Mouse (Mus musculus) heart, embryonic 10.5 days (tissue): ENCODE results near the gene Zfp319. TPM values are rescaled to one million over a fixed set of nuclear protein-coding genes. Genes with fewer than 3 reads are reported as not detected.
"Not testable (repeated sequence)": the region's sequence is repeated elsewhere in the genome, so short reads cannot be mapped to it uniquely, and the experiment has no call there.

Experiments
- DNase-seq: peaks from one replicate; pipeline ENCODE4 v3.0.0-alpha.2; 2017; ENCODE audit warnings: low spot score
- H3K27ac ChIP-seq: fragments of 300-500 bp; sonication (generic); 2 replicates; pipeline ENCODE4 v1.5.1; 2016; ENCODE audit warnings: mild to moderate bottlenecking
- H3K27me3 ChIP-seq: fragments of 300-500 bp; sonication (generic); 2 replicates; pipeline ENCODE4 v1.6.1; 2016; ENCODE audit warnings: mild to moderate bottlenecking; ENCODE audit not compliant: poor library complexity, insufficient read depth, severe bottlenecking
- H3K36me3 ChIP-seq: fragments of 300-500 bp; sonication (generic); 2 replicates; pipeline ENCODE4 v1.6.1; 2016; ENCODE audit warnings: mild to moderate bottlenecking, moderate library complexity
- H3K4me1 ChIP-seq: fragments of 300-500 bp; sonication (generic); 2 replicates; pipeline ENCODE4 v1.6.1; 2016; ENCODE audit warnings: mild to moderate bottlenecking
- H3K4me3 ChIP-seq: fragments of 300-500 bp; sonication (generic); 2 replicates; pipeline ENCODE4 v1.5.1; 2016; ENCODE audit warnings: mild to moderate bottlenecking, moderate library complexity
- H3K9me3 ChIP-seq: fragments of 300-500 bp; sonication (generic); 2 replicates; pipeline ENCODE4 v1.6.1; 2016; ENCODE audit warnings: mild to moderate bottlenecking, moderate library complexity
- WGBS: fragments of 180-500 bp; shearing (Covaris S2); methylation state at CpG from one replicate; pipeline ENCODE4 v1.1.7; 2016; 5-methylcytosine and 5-hydroxymethylcytosine counted together
- polyA plus RNA-seq: library from polyadenylated mRNA; unstranded; fragments of >200 nt; fragmentation: Nextera tagmentation; extraction: Ambion mirVana; gene quantifications from 2 replicates; pipeline ENCODE4 v1.2.1, GENCODE M21; 2016

The Zfp319 gene
- polyA plus RNA-seq = 7.5 TPM in 2 replicates

DNA sequence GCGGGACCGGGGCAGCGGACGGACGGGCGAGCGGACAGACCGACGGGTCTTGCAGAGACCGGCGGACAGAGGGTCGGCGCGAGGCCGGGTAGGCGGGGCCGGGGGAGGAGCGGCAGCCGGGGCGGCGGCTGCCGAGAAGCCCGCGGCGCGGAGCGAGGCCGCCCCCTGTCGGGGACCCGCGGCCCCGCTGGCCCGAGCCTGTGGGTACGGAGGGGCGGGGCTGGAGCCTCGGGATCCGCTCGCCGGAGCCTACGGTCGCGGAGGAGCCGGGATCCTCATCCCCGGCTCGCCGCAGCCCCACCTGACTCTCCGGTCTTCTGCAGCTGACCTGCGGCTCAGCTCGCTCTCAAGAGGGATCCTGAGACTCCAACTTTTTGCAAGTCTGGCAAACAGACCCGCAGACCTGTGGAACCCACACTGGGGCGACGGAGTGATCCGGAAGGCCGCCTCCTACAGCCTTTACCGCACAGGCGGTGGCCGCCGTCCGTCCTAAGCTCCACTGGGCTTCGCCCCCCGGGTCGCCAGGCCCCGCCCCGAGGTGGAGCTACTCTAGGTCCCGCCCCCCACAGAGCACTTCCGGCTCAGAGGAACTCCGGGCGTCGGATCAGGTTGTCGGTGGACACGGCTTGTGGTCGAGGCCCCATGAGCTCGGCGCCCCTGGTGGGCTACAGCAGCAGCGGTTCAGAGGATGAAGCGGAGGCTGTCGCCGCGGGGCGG, at the start of gene Zfp319, which contains the start of gene Usb1:
Zfp319 (minus strand) TSS at position 231 of the 717 bp plus-strand sequence.
Usb1 (plus strand) TSS at position 565 of the 717 bp plus-strand sequence.
- no peaks in the 10 kb centered on the region for H3K9me3 ChIP-seq
- WGBS = 2% methylated on average over 61 of the region's 80 CpGs
- H3K27me3 ChIP-seq = 0 out of 2 replicates have a peak, but pooled peaks cover 6% of the 10 kb centered on the region
- DNase-seq = peak; percentile 99
- H3K27ac ChIP-seq = peak within 1 kb of the TSS; percentile 97
- peaks cover 32% of the 10 kb centered on the region for H3K4me1 ChIP-seq
- H3K36me3 ChIP-seq = peaks cover 49% of the 10 kb centered on the region
- H3K4me3 ChIP-seq = peak within 1 kb of the TSS; percentile 73

GRCm38 (mm10) chr8:95380953-95381352, 49.2 kb upstream of the Zfp319 start:
- no peak for DNase-seq
- H3K4me3 ChIP-seq = no peak overlapping the region
- no peaks in the 10 kb centered on the region for H3K27me3 ChIP-seq
- no peaks in the 10 kb centered on the region for H3K9me3 ChIP-seq
- peaks cover 26% of the 10 kb centered on the region for H3K4me1 ChIP-seq
- no peak overlapping the region for H3K27ac ChIP-seq
- no peaks in the 10 kb centered on the region for H3K36me3 ChIP-seq

DNA sequence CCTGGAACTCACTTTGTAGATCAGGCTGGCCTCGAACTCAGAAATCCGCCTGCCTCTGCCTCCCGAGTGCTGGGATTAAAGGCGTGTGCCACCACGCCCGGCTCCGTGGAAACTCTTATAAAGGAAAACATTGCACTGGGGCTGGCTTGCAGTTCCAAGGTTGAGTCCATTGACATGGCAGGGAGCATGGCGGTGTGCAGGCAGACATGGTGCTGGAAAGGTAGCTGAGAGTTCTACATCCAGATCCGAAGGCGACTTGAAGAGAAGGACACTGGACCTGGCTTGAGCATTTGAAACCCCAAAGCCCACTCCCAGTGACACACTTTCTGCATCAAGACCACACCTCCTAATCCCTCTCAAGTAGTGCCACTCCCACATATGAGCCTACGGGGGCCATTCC, 47.2 kb upstream of the Zfp319 start:
- not testable (repeated sequence) for H3K4me3 ChIP-seq, H3K27me3 ChIP-seq, H3K9me3 ChIP-seq, H3K27ac ChIP-seq, DNase-seq
- H3K4me1 ChIP-seq = peaks cover 34% of the 10 kb centered on the region
- peaks cover 10% of the 10 kb centered on the region; the same call in 1 of the 2 replicates for H3K36me3 ChIP-seq
- WGBS = 96% methylated on average over 11 of the region's 11 CpGs

DNA sequence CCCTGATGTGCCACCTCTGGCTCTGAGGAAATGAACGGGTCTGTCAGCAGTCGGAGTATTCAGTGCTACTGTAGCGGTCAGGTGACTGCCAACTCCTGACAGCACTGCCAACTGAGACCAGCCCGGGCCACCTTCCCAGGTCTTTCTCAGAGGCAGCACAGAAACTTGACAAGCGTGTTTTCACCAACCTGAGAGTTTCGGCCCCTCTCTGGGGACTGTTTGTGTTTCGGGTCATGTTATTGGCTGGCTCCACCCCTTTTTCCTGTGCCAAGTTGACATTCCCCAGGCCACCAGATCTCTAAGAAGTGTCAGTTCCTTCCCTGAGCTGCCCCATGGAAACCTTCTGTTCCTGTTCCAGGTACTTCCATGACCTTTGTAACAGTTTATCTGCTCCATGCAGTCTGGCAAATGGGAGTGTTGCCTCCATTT, 46.1 kb upstream of the Zfp319 start:
- Histone ChIP-seq H3K36me3 (peaks cover 21% of the 10 kb centered on the region), H3K9me3 (no peaks in the 10 kb centered on the region), H3K27ac (peak overlapping the region; percentile 84), H3K27me3 (no peaks in the 10 kb centered on the region), H3K4me3 (peak overlapping the region; percentile 35), H3K4me1 (peaks cover 44% of the 10 kb centered on the region)
- 11% methylated on average over 7 of the region's 7 CpGs for WGBS
- peak; percentile 89 for DNase-seq

- Histone ChIP-seq H3K36me3 (peaks cover 29% of the 10 kb centered on the region), H3K27ac (peak overlapping the region; percentile 84), H3K9me3 (no peaks in the 10 kb centered on the region), H3K27me3 (no peaks in the 10 kb centered on the region), H3K4me1 (peaks cover 50% of the 10 kb centered on the region), H3K4me3 (peak overlapping the region; percentile 35; the same call in 1 of the 2 replicates)
- 66% methylated on average over 4 of the region's 4 CpGs for WGBS
- DNase-seq = no peak
Observed at GRCm38 (mm10) chr8:95377101-95377500, 45.4 kb upstream of the Zfp319 start.

GRCm38 (mm10) chr8:95376309-95376999, 44.7 kb upstream of the Zfp319 start:
- no peaks in the 10 kb centered on the region for H3K9me3 ChIP-seq
- H3K27ac ChIP-seq = no peak overlapping the region
- 71% methylated on average over 12 of the region's 12 CpGs for WGBS
- peaks cover 52% of the 10 kb centered on the region for H3K4me1 ChIP-seq
- DNase-seq = no peak
- no peak overlapping the region for H3K4me3 ChIP-seq
- H3K27me3 ChIP-seq = no peaks in the 10 kb centered on the region
- peaks cover 35% of the 10 kb centered on the region for H3K36me3 ChIP-seq

GRCm38 (mm10) chr8:95375374-95375930, 43.7 kb upstream of the Zfp319 start:
- DNase-seq = no peak

GRCm38 (mm10) chr8:95374429-95374828, 42.7 kb upstream of the Zfp319 start:
- WGBS = 76% methylated on average over 3 of the region's 3 CpGs
- Histone ChIP-seq H3K27ac (peak overlapping the region; percentile 48), H3K4me3 (no peak overlapping the region), H3K36me3 (peaks cover 55% of the 10 kb centered on the region), H3K27me3 (no peaks in the 10 kb centered on the region), H3K4me1 (peaks cover 67% of the 10 kb centered on the region), H3K9me3 (no peaks in the 10 kb centered on the region)
- no peak for DNase-seq

More at GRCm38 (mm10) chr8:95375374-95375930, 43.7 kb upstream of the Zfp319 start:
- Histone ChIP-seq H3K27me3 (no peaks in the 10 kb centered on the region), H3K27ac (no peak overlapping the region), H3K4me3 (no peak overlapping the region), H3K4me1 (peaks cover 57% of the 10 kb centered on the region), H3K9me3 (no peaks in the 10 kb centered on the region), H3K36me3 (peaks cover 45% of the 10 kb centered on the region)
- 80% methylated on average over 7 of the region's 7 CpGs for WGBS

- 54% methylated on average over 12 of the region's 12 CpGs for WGBS
- H3K4me1 ChIP-seq = peaks cover 76% of the 10 kb centered on the region
- H3K27ac ChIP-seq = peak overlapping the region; percentile 30
- no peak overlapping the region for H3K4me3 ChIP-seq
- no peak for DNase-seq
- H3K36me3 ChIP-seq = peaks cover 65% of the 10 kb centered on the region
- H3K27me3 ChIP-seq = no peaks in the 10 kb centered on the region
- no peaks in the 10 kb centered on the region for H3K9me3 ChIP-seq
Observed at GRCm38 (mm10) chr8:95373389-95374002, 41.7 kb upstream of the Zfp319 start.

DNA sequence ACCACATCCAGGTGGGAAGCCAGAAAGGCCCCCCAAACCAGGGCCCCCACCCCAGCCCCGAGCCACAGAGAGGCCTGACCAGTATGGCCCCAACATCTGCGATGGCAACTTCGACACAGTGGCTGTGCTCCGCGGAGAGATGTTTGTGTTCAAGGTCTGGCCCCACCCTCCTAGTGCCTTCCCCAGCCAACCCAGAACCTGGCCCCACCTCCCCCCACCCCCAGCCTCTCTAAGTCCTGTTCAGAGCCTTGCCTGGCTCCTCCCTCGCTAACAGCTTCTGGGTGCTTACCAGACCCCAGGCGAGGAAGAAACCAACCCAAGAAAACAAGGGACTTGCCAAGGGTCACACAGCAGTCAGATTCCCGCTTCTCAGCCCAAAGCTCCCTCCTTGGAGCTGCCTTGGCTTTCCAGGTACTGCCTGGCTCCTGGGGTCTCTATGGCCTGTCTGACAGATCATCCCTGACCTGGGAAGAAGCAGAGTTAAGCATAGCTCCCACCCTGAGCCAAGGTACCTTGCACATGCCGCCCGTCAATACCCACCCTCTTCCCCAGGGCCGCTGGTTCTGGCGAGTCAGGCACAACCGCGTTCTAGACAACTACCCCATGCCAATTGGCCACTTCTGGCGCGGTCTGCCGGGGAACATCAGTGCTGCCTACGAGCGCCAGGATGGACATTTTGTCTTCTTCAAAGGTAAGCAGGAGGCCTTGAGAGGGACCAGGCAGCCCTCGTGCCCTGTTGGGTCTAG, 38.0 kb upstream of the Zfp319 start:
- Histone ChIP-seq H3K27ac (peak overlapping the region; percentile 71), H3K4me1 (peaks cover 75% of the 10 kb centered on the region), H3K4me3 (peak overlapping the region; percentile 35), H3K27me3 (no peaks in the 10 kb centered on the region), H3K36me3 (peaks cover 87% of the 10 kb centered on the region), H3K9me3 (no peaks in the 10 kb centered on the region)
- WGBS = 45% methylated on average over 20 of the region's 20 CpGs
- no peak for DNase-seq

DNA sequence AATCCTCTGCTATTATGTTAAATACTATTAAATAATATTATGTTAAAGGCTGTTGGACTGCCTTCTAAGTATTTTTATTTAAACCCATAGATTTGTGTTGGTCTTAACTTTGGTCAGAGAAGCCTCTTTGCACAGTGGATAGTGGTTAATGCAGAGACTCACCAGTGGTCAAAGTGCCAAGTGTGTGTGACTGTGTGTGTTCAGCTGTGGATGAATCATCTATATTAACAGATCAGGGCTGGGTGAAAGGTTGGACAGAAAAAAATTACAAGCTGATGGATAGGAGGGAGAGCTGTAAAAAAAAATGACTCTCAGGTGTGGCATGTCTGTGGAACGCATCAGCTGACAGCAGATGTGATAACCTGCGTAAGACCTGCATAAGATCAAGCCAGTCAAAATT, 32.1 kb upstream of the Zfp319 start:
- Histone ChIP-seq H3K27ac (no peak overlapping the region), H3K36me3 (peaks cover 29% of the 10 kb centered on the region), H3K9me3 (no peaks in the 10 kb centered on the region), H3K27me3 (no peaks in the 10 kb centered on the region), H3K4me1 (peaks cover 74% of the 10 kb centered on the region), H3K4me3 (no peak overlapping the region)
- 94% methylated on average over 2 of the region's 2 CpGs for WGBS
- no peak for DNase-seq

DNA sequence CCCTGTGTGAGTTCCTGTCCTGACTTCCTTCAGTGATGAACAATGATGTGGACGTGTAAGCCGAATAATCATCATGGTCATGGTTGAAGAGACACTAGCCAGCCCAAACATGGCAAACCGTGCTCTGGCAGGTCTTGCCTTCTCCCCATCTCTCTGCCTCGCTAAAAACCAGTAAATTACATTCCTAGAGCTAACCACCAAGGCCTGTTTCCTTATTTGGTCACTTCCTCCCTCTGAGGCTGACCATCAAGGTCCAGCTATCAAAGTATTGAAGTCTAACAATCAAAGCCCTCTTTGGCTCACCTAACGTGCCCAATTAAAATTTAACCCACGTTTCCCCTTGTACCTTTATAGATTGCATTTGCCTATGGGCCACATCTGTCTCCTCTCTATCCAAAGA, 30.5 kb upstream of the Zfp319 start:
- H3K9me3 ChIP-seq = no peaks in the 10 kb centered on the region
- peaks cover 14% of the 10 kb centered on the region; the same call in 1 of the 2 replicates for H3K36me3 ChIP-seq
- WGBS = 63% methylated on average over 6 of the region's 6 CpGs
- H3K27me3 ChIP-seq = no peaks in the 10 kb centered on the region
- H3K4me3 ChIP-seq = no peak overlapping the region
- H3K27ac ChIP-seq = peak overlapping the region; percentile 83
- DNase-seq = no peak
- peaks cover 83% of the 10 kb centered on the region for H3K4me1 ChIP-seq
